Mouse (Mus musculus) induced T-regulatory cell, adult 2 months (primary cell): Measurements from ENCODE around the gene Ptger4.

Experiments used
- DNase-seq: peaks from one replicate; pipeline ENCODE4 v3.0.0-alpha.2; 2012; ENCODE audit warnings: low read depth

Gene Ptger4

GRCm38 (mm10) chr15:5165121-5165773 lies 78.7 kb downstream of the Ptger4 start:
- no peak for DNase-seq

- DNase-seq: no peak
These were observed 85.2 kb downstream of the Ptger4 start for GRCm38 (mm10) chr15:5158827-5159226.

GRCm38 (mm10) chr15:5157386-5157785 lies 86.6 kb downstream of the Ptger4 start:
- no peak for DNase-seq
